Mouse (Mus musculus) MEL (cell line): Measurements from ENCODE around the gene Cd274. TPM values are rescaled to one million over a fixed set of nuclear protein-coding genes. Genes with fewer than 3 reads are reported as not detected.
A peak's percentile ranks its signal among the peaks of the same experiment; 100 is the strongest.

Experiments
- DNase-seq: peaks from one replicate; pipeline ENCODE4 v3.0.0; 2011; ENCODE audit warnings: low read depth, low spot score
- H3K27ac ChIP-seq: 2 replicates; pipeline ENCODE4 v1.5.1; 2012; ENCODE audit warnings: low read depth, mild to moderate bottlenecking, control low read depth, low read length, moderate library complexity; ENCODE audit not compliant: control insufficient read depth
- H3K27me3 ChIP-seq, 2 experiments: fragments of 150-350 bp in 1 of 2; sonication (generic) in 1 of 2; 2 replicates each; pipeline ENCODE4 v1.6.1; 2012; ENCODE audit warnings: low read length in 2 of 2, mild to moderate bottlenecking in 2 of 2, improper control_type of control experiment in 1 of 2, moderate library complexity in 1 of 2; ENCODE audit not compliant: insufficient read depth in 2 of 2, control insufficient read depth in 1 of 2
- H3K36me3 ChIP-seq, 2 experiments: 2 replicates each; pipeline ENCODE4 v1.6.1; 2012 to 2014; ENCODE audit warnings: low read length in 2 of 2, improper control_type of control experiment in 1 of 2, inconsistent platforms in 1 of 2, mild to moderate bottlenecking in 1 of 2; ENCODE audit not compliant: insufficient read depth in 2 of 2, control insufficient read depth in 1 of 2
- H3K4me1 ChIP-seq, 2 experiments: fragments of 150-350 bp in 1 of 2; sonication (generic) in 1 of 2; 2 replicates each; pipeline ENCODE4 v1.6.1; 2012; ENCODE audit warnings: low read length in 2 of 2, improper control_type of control experiment in 1 of 2, mild to moderate bottlenecking in 1 of 2; ENCODE audit not compliant: insufficient read depth in 2 of 2, control insufficient read depth in 1 of 2
- H3K4me3 ChIP-seq, 2 experiments: fragments of 150-350 bp in 1 of 2; sonication (generic) in 1 of 2; 2 replicates each; pipeline ENCODE4 v1.5.1; 2012; ENCODE audit warnings: low read depth in 2 of 2, low read length in 2 of 2, mild to moderate bottlenecking in 2 of 2, moderate library complexity in 2 of 2, control low read depth in 1 of 2, improper control_type of control experiment in 1 of 2; ENCODE audit not compliant: control insufficient read depth in 1 of 2, insufficient read depth in 1 of 2
- H3K79me2 ChIP-seq: 2 replicates; pipeline ENCODE4 v1.6.1; 2012; ENCODE audit warnings: mild to moderate bottlenecking, low read length, moderate library complexity; ENCODE audit not compliant: control insufficient read depth, poor library complexity, insufficient read depth
- H3K9ac ChIP-seq: 2 replicates; pipeline ENCODE4 v1.6.1; 2012; ENCODE audit warnings: low read depth, mild to moderate bottlenecking, control low read depth, low read length, moderate library complexity; ENCODE audit not compliant: control insufficient read depth, poor library complexity, severe bottlenecking
- H3K9me3 ChIP-seq: fragments of 150-350 bp; sonication (generic); replicated peaks from 2 replicates; pipeline ENCODE4 v1.6.1; 2012; ENCODE audit warnings: mild to moderate bottlenecking, low read length, improper control_type of control experiment, moderate library complexity; ENCODE audit not compliant: insufficient read depth
- CHD2 ChIP-seq: IDR thresholded peaks from 2 replicates; pipeline ENCODE4 v1.6.1; 2011; ENCODE audit warnings: low read length, improper control_type of control experiment
- ELF1 ChIP-seq: IDR thresholded peaks from 2 replicates; pipeline ENCODE4 v1.6.1; 2014; ENCODE audit warnings: low read depth, mild to moderate bottlenecking, inconsistent platforms, low read length, improper control_type of control experiment, moderate library complexity
- GATA1 ChIP-seq: IDR thresholded peaks from 2 replicates; pipeline ENCODE4 v1.6.1; 2011; ENCODE audit warnings: low read depth, low read length, improper control_type of control experiment
- HCFC1 ChIP-seq: IDR thresholded peaks from 2 replicates; pipeline ENCODE4 v1.6.1; 2012; ENCODE audit warnings: low read depth, mild to moderate bottlenecking, inconsistent platforms, low read length, improper control_type of control experiment, moderate library complexity
- KAT2A ChIP-seq: conservative IDR thresholded peaks from 2 replicates; pipeline ENCODE4 v1.6.1; 2012; ENCODE audit warnings: low read depth, low read length, improper control_type of control experiment, inconsistent platforms
- MAZ ChIP-seq: IDR thresholded peaks from 2 replicates; pipeline ENCODE4 v1.6.1; 2012; ENCODE audit warnings: low read depth, mild to moderate bottlenecking, inconsistent platforms, low read length, improper control_type of control experiment
- MXI1 ChIP-seq: IDR thresholded peaks from 2 replicates; pipeline ENCODE4 v1.6.1; 2011; ENCODE audit warnings: mild to moderate bottlenecking, low read depth, low read length, improper control_type of control experiment
- MYB ChIP-seq: IDR thresholded peaks from 2 replicates; pipeline ENCODE4 v1.6.1; 2011; ENCODE audit warnings: mild to moderate bottlenecking, low read depth, low read length, improper control_type of control experiment
- MYC ChIP-seq: IDR thresholded peaks from 2 replicates; pipeline ENCODE4 v1.6.1; 2011; ENCODE audit warnings: low read depth, mild to moderate bottlenecking, low read length, improper control_type of control experiment, moderate library complexity
- NRF1 ChIP-seq: IDR thresholded peaks from 2 replicates; pipeline ENCODE4 v1.6.1; 2014; ENCODE audit warnings: low read depth, mild to moderate bottlenecking, inconsistent platforms, low read length, improper control_type of control experiment, moderate library complexity; ENCODE audit not compliant: poor library complexity, insufficient read depth, severe bottlenecking
- POLR2A ChIP-seq, 2 experiments: IDR thresholded peaks; 2 replicates each; pipeline ENCODE4 v1.6.1; 2011 to 2012; ENCODE audit warnings: low read length in 2 of 2, mild to moderate bottlenecking in 2 of 2, control low read depth in 1 of 2, improper control_type of control experiment in 1 of 2, low read depth in 1 of 2, moderate library complexity in 1 of 2; ENCODE audit not compliant: control insufficient read depth in 1 of 2, insufficient read depth in 1 of 2, poor library complexity in 1 of 2
- POLR2AphosphoS2 ChIP-seq: IDR thresholded peaks from 2 replicates; pipeline ENCODE4 v1.6.1; 2011; ENCODE audit warnings: low read length, improper control_type of control experiment
- POLR2AphosphoS5 ChIP-seq: IDR thresholded peaks from 2 replicates; pipeline ENCODE4 v1.6.1; 2012; ENCODE audit warnings: low read depth, borderline replicate concordance, mild to moderate bottlenecking, inconsistent platforms, low read length, moderate library complexity, mixed read lengths
- RCOR1 ChIP-seq: IDR thresholded peaks from 2 replicates; pipeline ENCODE4 v1.6.1; 2012; ENCODE audit warnings: low read depth, mild to moderate bottlenecking, inconsistent platforms, low read length, improper control_type of control experiment
- UBTF ChIP-seq: IDR thresholded peaks from 2 replicates; pipeline ENCODE4 v1.6.1; 2012; ENCODE audit warnings: low read depth, mild to moderate bottlenecking, inconsistent platforms, low read length, improper control_type of control experiment, moderate library complexity, borderline replicate concordance; ENCODE audit not compliant: insufficient read depth
- USF2 ChIP-seq, 2 experiments: IDR thresholded peaks; 2 replicates each; pipeline ENCODE4 v1.6.1; 2011 to 2012; ENCODE audit warnings: improper control_type of control experiment in 2 of 2, low read length in 2 of 2, borderline replicate concordance in 1 of 2, inconsistent platforms in 1 of 2, low read depth in 1 of 2, mild to moderate bottlenecking in 1 of 2; ENCODE audit not compliant: insufficient read depth in 1 of 2
- ZC3H11A ChIP-seq: IDR thresholded peaks from 2 replicates; pipeline ENCODE4 v1.6.1; 2012; ENCODE audit warnings: low read depth, mild to moderate bottlenecking, inconsistent platforms, low read length, improper control_type of control experiment
- ZMIZ1 ChIP-seq: IDR thresholded peaks from 2 replicates; pipeline ENCODE4 v1.6.1; 2012; ENCODE audit warnings: low read depth, mild to moderate bottlenecking, inconsistent platforms, low read length, improper control_type of control experiment, moderate library complexity
- ZNF384 ChIP-seq: IDR thresholded peaks from 2 replicates; pipeline ENCODE4 v1.6.1; 2012; ENCODE audit warnings: low read depth, mild to moderate bottlenecking, inconsistent platforms, low read length, improper control_type of control experiment
- polyA plus RNA-seq, 2 experiments: library from polyadenylated mRNA; stranded (reverse) in 1 of 2; unstranded in 1 of 2; fragments of >175 nt in 1 of 2; fragments of >200 nt in 1 of 2; gene quantifications; 2 replicates each; pipeline versions ENCODE4 v1.2.1 to v1.2.4; 2012; ENCODE audit warnings: low replicate concordance in 2 of 2, low read depth in 1 of 2; ENCODE audit not compliant: insufficient read length in 2 of 2, insufficient read depth in 1 of 2, missing spikeins in 1 of 2
- total RNA-seq: library from RNA; depleted of rRNA; stranded (reverse); fragments of 300-350 nt; gene quantifications from 2 replicates; pipeline ENCODE4 v1.2.3, GENCODE M21; 2012

The Cd274 gene
- total and polyA plus RNA-seq, 3 experiments = 3.1 to 5.0 TPM; not detected in 1

GRCm38 (mm10) chr19:29363557-29363956 lies 3.7 kb upstream of the Cd274 start:
- TF ChIP-seq MAZ = no peak
- no peak for TF ChIP-seq MYB
- no peak for TF ChIP-seq ZC3H11A
- no peak for TF ChIP-seq POLR2A (IDR thresholded peaks at IDR 0.05; ENCODE audit: control insufficient read depth in 1 of 2, insufficient read depth in 1 of 2, low read depth in 1 of 2, low read length in 2 of 2, poor library complexity in 1 of 2)
- TF ChIP-seq CHD2 = no peak
- no peak for TF ChIP-seq UBTF
- no peak for TF ChIP-seq RCOR1
- no peak for TF ChIP-seq MXI1
- TF ChIP-seq, all 39 proteins: peak for 0
- peaks cover 26 to 38% of the 10 kb centered on the region in 2 experiments for H3K4me1 ChIP-seq
- no peak overlapping the region for H3K27ac ChIP-seq
- DNase-seq = no peak
- H3K36me3 ChIP-seq = peaks cover 0 to 47% of the 10 kb centered on the region in 2 experiments; a peak in 2 of 4 replicates
- H3K9me3 ChIP-seq = no peaks in the 10 kb centered on the region
- H3K27me3 ChIP-seq = no peaks in the 10 kb centered on the region
- H3K4me3 ChIP-seq = no peak overlapping the region
- H3K79me2 ChIP-seq = peaks cover 4% of the 10 kb centered on the region; the same call in 1 of the 2 replicates
- H3K9ac ChIP-seq = no peak overlapping the region

GRCm38 (mm10) chr19:29364076-29364475 lies 3.2 kb upstream of the Cd274 start:
- Histone ChIP-seq H3K36me3 (peaks cover 0 to 53% of the 10 kb centered on the region in 2 experiments; a peak in 2 of 4 replicates), H3K9ac (no peak overlapping the region), H3K27ac (no peak overlapping the region), H3K4me3 (no peak overlapping the region), H3K79me2 (peaks cover 4% of the 10 kb centered on the region; the same call in 1 of the 2 replicates), H3K27me3 (no peaks in the 10 kb centered on the region), H3K9me3 (no peaks in the 10 kb centered on the region), H3K4me1 (peaks cover 31 to 42% of the 10 kb centered on the region in 2 experiments)
- TF ChIP-seq GATA1 = no peak
- TF ChIP-seq MYC = no peak
- DNase-seq = no peak

- DNase-seq = peak; percentile 63
- Histone ChIP-seq H3K27me3 (no peaks in the 10 kb centered on the region), H3K79me2 (peaks cover 4% of the 10 kb centered on the region; the same call in 1 of the 2 replicates), H3K36me3 (peaks cover 0 to 53% of the 10 kb centered on the region in 2 experiments; a peak in 2 of 4 replicates), H3K9ac (no peak overlapping the region), H3K9me3 (no peaks in the 10 kb centered on the region), H3K4me1 (peaks cover 32 to 38% of the 10 kb centered on the region in 2 experiments), H3K4me3 (no peak overlapping the region), H3K27ac (no peak overlapping the region)
- no peak for TF ChIP-seq POLR2AphosphoS5
- TF ChIP-seq NRF1 = no peak
- no peak for TF ChIP-seq HCFC1
- no peak for TF ChIP-seq POLR2AphosphoS2
- no peak for TF ChIP-seq ZNF384
- no peak for TF ChIP-seq KAT2A
- no peak for TF ChIP-seq ELF1
- no peak for TF ChIP-seq USF2 (IDR thresholded peaks at IDR 0.05; ENCODE audit: borderline replicate concordance in 1 of 2, insufficient read depth in 1 of 2, low read depth in 1 of 2, low read length in 2 of 2)
- TF ChIP-seq ZMIZ1 = no peak
Measured at GRCm38 (mm10) chr19:29365105-29365504, 2.1 kb upstream of the Cd274 start.
